Mouse (Mus musculus) embryonic facial prominence, embryonic 14.5 days (tissue): ENCODE results near the gene Smyd1. TPM values are rescaled to one million over a fixed set of nuclear protein-coding genes. Genes with fewer than 3 reads are reported as not detected.
"Not testable (repeated sequence)": the region's sequence is repeated elsewhere in the genome, so short reads cannot be mapped to it uniquely, and the experiment has no call there.

Source experiments
- ATAC-seq: fragments of 200-750 bp; cut with Nextera tagmentation; 2 replicates; pipeline ENCODE4 v1.8.0; 2017; ENCODE audit warnings: low read depth, moderate number of reproducible peaks, moderate TSS enrichment
- DNase-seq: peaks from one replicate; pipeline ENCODE4 v3.0.0-alpha.2; 2015; ENCODE audit warnings: low spot score
- H3K27ac ChIP-seq: fragments of 300-500 bp; sonication (generic); replicated peaks from 2 replicates; pipeline ENCODE4 v1.5.1; 2014; ENCODE audit warnings: low read depth, mild to moderate bottlenecking, low read length, moderate library complexity
- H3K27me3 ChIP-seq: fragments of 300-500 bp; sonication (generic); replicated peaks from 2 replicates; pipeline ENCODE4 v1.6.1; 2014; ENCODE audit warnings: low read length; ENCODE audit not compliant: control insufficient read depth, insufficient read depth
- H3K36me3 ChIP-seq: fragments of 300-500 bp; sonication (generic); 2 replicates; pipeline ENCODE4 v1.6.1; 2014; ENCODE audit warnings: low read length, mixed read lengths; ENCODE audit not compliant: control insufficient read depth, insufficient read depth
- H3K4me1 ChIP-seq: fragments of 300-500 bp; sonication (generic); 2 replicates; pipeline ENCODE4 v1.6.1; 2014; ENCODE audit warnings: antibody characterized with exemption, low read length; ENCODE audit not compliant: control insufficient read depth, insufficient read depth
- H3K4me2 ChIP-seq: fragments of 300-500 bp; sonication (generic); 2 replicates; pipeline ENCODE4 v1.6.1; 2014; ENCODE audit warnings: low read depth, mild to moderate bottlenecking, low read length, moderate library complexity, mixed read lengths
- H3K4me3 ChIP-seq: fragments of 300-500 bp; sonication (generic); 2 replicates; pipeline ENCODE4 v1.5.1; 2014; ENCODE audit warnings: low read depth, mild to moderate bottlenecking, low read length
- H3K9ac ChIP-seq: fragments of 300-500 bp; sonication (generic); 2 replicates; pipeline ENCODE4 v1.6.1; 2014; ENCODE audit warnings: low read depth, mild to moderate bottlenecking, low read length, moderate library complexity, mixed read lengths
- H3K9me3 ChIP-seq: fragments of 300-500 bp; sonication (generic); 2 replicates; pipeline ENCODE4 v1.6.1; 2016; ENCODE audit warnings: low read length; ENCODE audit not compliant: control insufficient read depth
- WGBS: fragments of 180-500 bp; shearing (Covaris S2); extraction: QIAGEN DNeasy Blood & Tissue Kit; methylation state at CpG from one replicate; pipeline ENCODE4 v1.1.7; 2014; 5-methylcytosine and 5-hydroxymethylcytosine counted together
- polyA plus RNA-seq: library from polyadenylated mRNA; unstranded; fragments of >200 nt; fragmentation: Nextera tagmentation; extraction: Ambion mirVana; gene quantifications from 2 replicates; pipeline ENCODE4 v1.2.1, GENCODE M21; 2014

Smyd1 gene
- polyA plus RNA-seq, 1 experiment from 2014 or later = 31.5 TPM

DNA sequence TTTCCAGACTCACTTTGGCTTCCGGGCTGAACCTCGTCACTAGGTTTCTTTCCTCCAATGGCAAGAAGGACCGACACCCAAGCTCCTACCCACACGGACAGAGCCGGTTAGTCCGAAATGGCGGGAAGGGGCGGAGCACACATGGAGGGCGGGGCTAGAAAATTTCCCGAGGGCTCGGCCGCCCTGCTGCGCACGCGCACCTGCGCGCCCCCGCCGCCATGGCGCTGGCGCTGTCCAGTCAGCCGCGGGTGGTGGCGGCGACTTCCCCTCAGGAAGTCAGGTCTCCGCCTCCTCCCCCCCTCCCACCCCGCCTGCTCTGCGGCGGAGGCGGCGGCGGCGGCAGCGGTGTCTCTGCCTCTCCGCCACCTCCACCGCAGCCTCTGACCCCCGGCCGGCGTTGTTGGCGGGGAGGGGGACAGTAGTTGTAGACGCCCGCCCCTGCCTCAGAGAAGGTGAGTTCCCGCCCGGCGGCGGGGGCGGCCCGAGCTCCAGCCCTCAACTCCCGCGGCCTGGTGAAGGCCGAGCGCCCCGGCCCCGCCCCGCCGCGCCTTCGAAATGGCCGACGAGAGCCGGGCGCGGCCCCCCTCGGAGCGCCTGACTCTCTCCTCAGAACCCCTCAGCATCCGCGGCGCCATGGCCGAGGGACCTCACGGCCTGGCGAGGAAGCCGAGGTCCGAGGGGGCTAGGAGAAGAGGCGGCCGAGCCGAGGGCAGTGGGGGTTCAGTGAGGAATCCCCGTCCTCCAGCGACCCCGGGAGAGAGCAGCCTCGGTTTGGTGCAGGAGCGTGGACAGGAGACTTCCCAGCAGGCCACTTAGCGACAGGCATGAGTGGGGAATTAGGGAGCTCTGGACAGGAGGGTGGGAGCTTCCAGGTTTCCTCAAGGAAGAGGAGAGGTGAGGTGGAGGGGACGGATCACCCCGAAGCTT is 50.4 kb downstream of the Smyd1 start, which contains the start of gene Krcc1:
TSS of gene Krcc1 (plus strand) at position 289 of the 927 bp plus-strand sequence.
- Histone ChIP-seq H3K27me3 (no peaks in the 10 kb centered on the region), H3K4me2 (peak within 1 kb of the TSS; percentile 60), H3K4me1 (peaks cover 3% of the 10 kb centered on the region), H3K4me3 (peak within 1 kb of the TSS; percentile 92), H3K27ac (peak within 1 kb of the TSS; percentile 96), H3K9me3 (no peaks in the 10 kb centered on the region), H3K9ac (peak within 1 kb of the TSS; percentile 98), H3K36me3 (no peaks in the 10 kb centered on the region)
- DNase-seq (peak; percentile 98), ATAC-seq (peak; percentile 96)
- 0% methylated on average over 50 of the region's 84 CpGs for WGBS

DNA sequence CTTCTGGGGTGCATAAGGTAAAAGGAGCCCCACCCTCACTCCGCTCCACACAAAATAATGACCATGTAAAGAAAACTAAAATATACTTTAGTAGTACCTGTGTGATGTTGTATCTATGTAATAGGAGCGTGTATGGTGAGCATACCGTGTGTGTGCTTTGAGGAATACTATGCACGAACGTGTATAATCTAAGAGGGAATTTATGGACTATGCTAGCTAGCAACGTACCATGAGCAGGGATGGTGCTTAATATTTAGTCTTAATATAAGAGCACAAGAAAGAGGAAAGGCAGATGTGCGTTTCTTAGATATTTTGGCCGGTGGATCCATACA is 51.0 kb downstream of the Smyd1 start:
- no peaks in the 10 kb centered on the region for H3K9me3 ChIP-seq
- no peaks in the 10 kb centered on the region for H3K27me3 ChIP-seq
- ATAC-seq = peak; percentile 34; the same call in 1 of the 2 replicates
- no peaks in the 10 kb centered on the region for H3K36me3 ChIP-seq
- peaks cover 3% of the 10 kb centered on the region for H3K4me1 ChIP-seq
- DNase-seq = no peak
- H3K27ac ChIP-seq = peak overlapping the region; percentile 96
- peak overlapping the region; percentile 60 for H3K4me2 ChIP-seq
- 2% methylated on average over 8 of the region's 8 CpGs for WGBS
- peak overlapping the region; percentile 92 for H3K4me3 ChIP-seq
- peak overlapping the region; percentile 98 for H3K9ac ChIP-seq

DNA sequence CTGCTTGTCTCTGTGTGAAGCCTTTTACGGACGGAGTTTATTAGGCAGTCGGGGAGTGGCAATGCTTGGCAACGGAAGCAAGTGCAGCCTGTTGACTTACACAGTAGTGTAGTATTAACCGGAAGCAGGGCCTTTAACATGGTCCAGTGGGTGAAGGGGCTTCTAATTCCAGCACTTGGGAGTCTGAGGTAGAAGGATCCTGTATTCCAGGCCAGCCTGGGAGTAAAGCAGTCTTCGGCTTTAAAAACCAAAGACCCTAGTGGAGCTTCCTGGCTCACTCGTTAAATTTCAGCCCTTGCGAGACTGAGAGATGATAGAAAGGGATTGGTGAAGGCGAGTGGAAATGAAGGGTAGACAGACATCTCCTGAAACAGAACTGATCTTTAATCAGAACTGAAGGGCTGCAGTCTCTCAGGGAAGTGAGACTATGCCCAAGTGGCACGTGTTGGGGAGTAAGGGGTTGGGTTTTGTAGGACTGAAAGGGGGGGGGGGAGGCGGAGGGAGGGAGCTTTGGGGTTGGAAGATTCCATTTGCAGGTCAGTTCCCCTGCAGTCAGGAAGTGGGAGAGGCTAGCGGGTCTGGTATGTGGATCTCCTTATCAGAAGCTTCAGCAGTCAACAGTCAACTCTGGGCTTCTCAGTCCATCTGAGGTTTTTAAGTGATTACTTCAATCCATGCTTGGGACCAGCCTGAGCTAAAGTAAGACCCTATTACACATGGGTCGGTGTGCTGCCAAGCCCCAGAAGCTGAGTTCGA is 51.6 kb downstream of the Smyd1 start:
- Histone ChIP-seq H3K4me2 (peak overlapping the region; percentile 60), H3K27ac (peak overlapping the region; percentile 96), H3K36me3 (no peaks in the 10 kb centered on the region), H3K9me3 (no peaks in the 10 kb centered on the region), H3K9ac (peak overlapping the region; percentile 98; the same call in 1 of the 2 replicates), H3K4me3 (peak overlapping the region; percentile 92), H3K27me3 (no peaks in the 10 kb centered on the region), H3K4me1 (peaks cover 3% of the 10 kb centered on the region)
- peak; percentile 71 for DNase-seq
- 0 out of 2 replicates have a peak, but pooled peaks have one; percentile 6 for ATAC-seq
- WGBS = 36% methylated on average over 13 of the region's 14 CpGs

DNA sequence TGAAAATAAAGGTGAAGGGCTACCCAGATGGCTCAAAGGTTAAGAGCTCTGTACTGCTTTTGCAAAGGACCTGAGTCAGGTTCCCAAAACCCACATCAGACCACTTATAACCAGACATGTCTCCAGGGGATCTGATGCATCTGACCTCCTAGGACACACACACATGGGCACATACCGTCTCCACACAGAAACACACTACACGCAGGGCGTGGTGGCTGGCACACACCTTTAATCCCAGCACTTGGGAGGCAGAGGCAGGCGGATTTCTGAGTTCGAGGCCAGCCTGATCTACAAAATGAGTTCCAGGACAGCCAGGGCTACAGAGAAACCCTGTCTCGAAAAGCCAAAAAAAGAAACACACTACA is 52.4 kb downstream of the Smyd1 start:
- H3K9ac ChIP-seq, DNase-seq, H3K36me3 ChIP-seq, H3K4me2 ChIP-seq, H3K4me1 ChIP-seq, H3K4me3 ChIP-seq, ATAC-seq, H3K27me3 ChIP-seq, H3K9me3 ChIP-seq, H3K27ac ChIP-seq: not testable (repeated sequence)
- WGBS = 93% methylated on average over 6 of the region's 6 CpGs

DNA sequence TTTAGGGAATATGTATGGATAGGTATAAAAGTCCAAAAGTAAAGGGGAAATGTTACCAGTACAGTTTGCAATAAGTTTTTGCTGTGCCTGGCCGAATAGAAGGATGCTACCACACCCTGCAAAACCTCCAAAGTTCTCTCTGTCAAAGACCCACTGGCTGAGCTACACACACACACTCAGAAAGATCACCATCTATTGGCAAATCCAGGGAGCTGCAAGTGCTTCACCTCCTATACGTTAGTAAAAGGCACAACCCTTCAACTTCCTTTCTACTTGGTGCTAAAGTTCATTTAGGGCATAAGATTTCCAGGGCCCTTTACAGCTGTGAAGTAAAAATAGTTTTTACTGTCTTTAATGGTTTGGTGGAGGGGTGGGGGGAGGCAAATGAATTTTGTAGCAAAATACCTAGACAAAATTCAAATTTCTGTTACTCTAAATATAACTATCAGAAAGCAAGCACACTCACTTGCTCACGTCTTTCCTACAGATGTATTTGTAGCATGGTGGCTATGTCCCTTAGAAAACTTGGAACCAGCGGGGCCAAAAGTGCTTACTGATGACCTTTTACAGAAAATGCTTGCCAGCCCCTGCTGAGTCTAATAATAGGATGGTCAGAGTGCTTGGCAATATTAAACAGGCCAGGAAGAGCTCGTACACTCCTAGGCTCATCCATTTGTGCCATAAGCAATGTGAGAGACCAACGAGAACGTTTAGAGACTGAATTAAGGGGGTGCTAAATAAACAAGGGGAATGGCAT is 52.9 kb downstream of the Smyd1 start:
- no peak overlapping the region for H3K4me3 ChIP-seq
- no peak overlapping the region for H3K27ac ChIP-seq
- ATAC-seq (no peak), DNase-seq (peak; percentile 30)
- no peaks in the 10 kb centered on the region for H3K36me3 ChIP-seq
- H3K27me3 ChIP-seq = no peaks in the 10 kb centered on the region
- WGBS = 57% methylated on average over 7 of the region's 7 CpGs
- H3K9me3 ChIP-seq = no peaks in the 10 kb centered on the region
- H3K4me1 ChIP-seq = peaks cover 3% of the 10 kb centered on the region; the same call in 1 of the 2 replicates
- no peak overlapping the region for H3K4me2 ChIP-seq
- no peak overlapping the region for H3K9ac ChIP-seq

DNA sequence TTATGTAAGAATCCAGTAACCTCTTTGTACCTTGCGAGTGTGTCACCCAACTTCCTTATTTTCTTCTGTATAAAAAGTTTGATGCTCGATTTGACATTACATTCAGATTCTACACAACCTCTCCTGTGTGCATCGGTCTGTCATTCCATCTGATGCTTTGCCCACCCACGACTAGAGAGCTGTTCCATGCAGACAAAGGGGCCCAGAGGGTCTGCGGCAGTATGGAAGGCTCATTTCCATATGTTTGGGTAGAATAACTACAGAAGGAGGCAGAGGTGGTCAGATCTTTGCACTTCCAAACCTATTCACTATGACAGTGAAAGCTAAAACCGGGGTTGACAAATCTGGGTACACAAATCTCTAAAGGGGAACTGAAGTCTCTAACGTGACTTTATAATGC is 54.4 kb downstream of the Smyd1 start:
- not testable (repeated sequence) for H3K4me3 ChIP-seq, ATAC-seq, H3K9ac ChIP-seq, H3K9me3 ChIP-seq, H3K36me3 ChIP-seq, H3K27me3 ChIP-seq, H3K4me1 ChIP-seq, H3K27ac ChIP-seq, H3K4me2 ChIP-seq, DNase-seq
- WGBS = 77% methylated on average over 7 of the region's 7 CpGs

DNA sequence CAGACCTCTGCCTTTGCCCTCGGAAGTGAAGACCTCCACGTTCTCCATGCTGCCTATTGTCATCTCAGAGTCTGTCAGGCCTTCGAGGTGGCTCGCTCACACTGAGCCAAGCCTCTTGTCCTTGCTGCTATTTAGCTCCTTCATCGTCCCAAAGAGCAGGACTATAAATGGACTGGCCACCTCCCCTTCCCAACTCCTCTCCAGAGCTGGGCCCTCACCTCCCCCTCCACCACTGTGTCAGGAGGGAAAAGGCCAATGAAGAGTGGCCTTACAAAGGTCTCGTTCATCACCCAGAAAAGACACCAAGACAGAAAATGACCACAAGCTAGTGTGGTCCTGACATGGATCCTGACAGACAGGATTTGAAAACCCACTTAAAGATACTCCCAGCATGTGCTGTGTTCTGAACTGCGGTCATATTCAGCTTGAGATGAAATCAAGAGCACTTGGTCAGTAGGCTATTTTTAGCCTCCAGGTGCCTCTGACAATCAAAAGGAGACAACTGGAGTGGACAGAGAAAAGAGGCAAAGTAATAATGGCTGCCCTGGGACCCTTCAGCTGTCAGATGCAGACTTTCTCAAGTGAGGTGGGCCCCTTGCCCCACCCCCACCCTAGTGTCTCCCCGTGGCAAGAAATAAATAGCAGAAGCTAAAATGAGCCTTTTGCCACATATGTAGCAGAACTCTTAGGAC is 59.7 kb downstream of the Smyd1 start:
- Histone ChIP-seq H3K27me3 (no peaks in the 10 kb centered on the region), H3K9me3 (no peaks in the 10 kb centered on the region), H3K4me3 (no peak overlapping the region), H3K4me1 (no peaks in the 10 kb centered on the region), H3K36me3 (no peaks in the 10 kb centered on the region), H3K4me2 (no peak overlapping the region), H3K9ac (no peak overlapping the region), H3K27ac (peak overlapping the region; percentile 1; the same call in 1 of the 2 replicates)
- 76% methylated on average over 8 of the region's 8 CpGs for WGBS
- DNase-seq (peak; percentile 62), ATAC-seq (peak; percentile 55; the same call in 1 of the 2 replicates)

DNA sequence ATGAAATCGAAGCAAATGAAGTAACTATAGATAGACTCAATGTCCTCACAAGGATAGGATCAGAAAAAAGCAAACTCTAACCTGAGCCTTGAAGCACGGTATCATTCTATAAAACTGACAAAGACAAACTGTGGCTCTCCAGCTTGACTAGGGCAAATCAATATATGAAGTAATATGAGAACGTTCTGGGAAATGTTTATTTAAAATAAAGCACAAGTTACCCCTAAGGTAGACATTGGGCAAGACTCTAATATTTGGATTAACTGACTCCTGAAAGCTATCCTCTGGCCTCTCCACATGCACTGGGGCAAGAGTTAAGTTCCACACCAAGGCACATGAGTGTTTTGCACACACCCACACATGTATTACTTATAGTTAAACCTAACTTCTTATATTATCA is 61.0 kb downstream of the Smyd1 start:
- Histone ChIP-seq H3K4me3 (no peak overlapping the region), H3K36me3 (no peaks in the 10 kb centered on the region), H3K27ac (no peak overlapping the region), H3K27me3 (no peaks in the 10 kb centered on the region), H3K4me1 (no peaks in the 10 kb centered on the region), H3K9ac (no peak overlapping the region), H3K9me3 (no peaks in the 10 kb centered on the region), H3K4me2 (no peak overlapping the region)
- WGBS = 71% methylated on average over 3 of the region's 3 CpGs
- ATAC-seq = no peak
- DNase-seq = no peak
